Mouse (Mus musculus): Measurements from ENCODE around the gene Prkacb. TPM values are rescaled to one million over a fixed set of nuclear protein-coding genes. Genes with fewer than 3 reads are reported as not detected.

The Prkacb gene
- 138 TPM for polyA plus RNA-seq (2017; shearing (Covaris generic))

GRCm38 (mm10) chr3:146812901-146813393 lies at the start of gene Prkacb:
Gene Prkacb, minus strand, starts transcription at chr3:146812990.

GRCm38 (mm10) chr3:146851966-146852891 lies 39.4 kb upstream of the Prkacb start, which contains the start of gene Ttll7:
Gene Ttll7, plus strand, starts transcription at chr3:146852367.

GRCm38 (mm10) chr3:146684811-146685675 lies 127.7 kb downstream of the Prkacb start, which contains the start of gene Samd13:
Gene Samd13, minus strand, starts transcription at chr3:146685592.

Other genes starting within 250 kb of the Prkacb start
- not detected for gene Uox, start 242.6 kb downstream of the Prkacb start, polyA plus RNA-seq (2017; shearing (Covaris generic))
- gene Dnase2b, start 197.4 kb downstream of the Prkacb start, polyA plus RNA-seq (2017; shearing (Covaris generic)) = not detected
- not detected for gene 4930503B20Rik, start 161.7 kb downstream of the Prkacb start, polyA plus RNA-seq (2017; shearing (Covaris generic))
- gene Samd13, start 127.4 kb downstream of the Prkacb start, polyA plus RNA-seq (2017; shearing (Covaris generic)) = not detected
- gene Ttll7, start 39.4 kb upstream of the Prkacb start, polyA plus RNA-seq (2017; shearing (Covaris generic)) = not detected

All from effector memory CD4-positive, alpha-beta T cell, adult 5 months (primary cell).